ENCODE assay signal across 33 mouse cellular contexts in the genomic region with DNA sequence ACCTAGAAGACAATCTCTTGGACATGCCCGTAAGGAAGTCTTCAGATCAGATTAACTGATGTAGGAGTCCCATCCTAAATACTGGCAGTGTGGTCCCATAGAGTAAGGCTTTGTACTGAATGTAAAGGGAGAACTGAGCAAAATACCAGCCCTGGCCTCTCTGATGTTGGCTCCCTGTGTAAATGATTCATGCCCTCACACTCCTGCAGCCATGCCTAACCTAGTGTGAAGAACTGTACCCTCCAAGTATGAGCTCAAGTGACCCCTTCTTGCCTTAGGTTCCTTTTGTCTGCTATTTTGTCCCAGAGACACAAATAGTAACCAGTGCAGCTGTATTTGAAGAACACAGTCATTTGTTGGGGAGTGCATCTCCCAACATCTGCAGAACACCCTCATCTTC.
"Had no signal": no experiment of that assay in that cellular context is flagged by ENCODE, and none has a peak within 500 bp of the region (broad histone marks: within the 10 kb centered on the region; RNA-seq: fewer than 3 reads in every experiment).

No protein-coding gene starts in this region.

- H3K9ac ChIP-seq: heart, embryonic 12.5 days; heart, embryonic 13.5 days; heart, embryonic 15.5 days; hindbrain, embryonic 12.5 days; hindbrain, embryonic 13.5 days; hindbrain, embryonic 14.5 days; hindbrain, embryonic 15.5 days; intestine, embryonic 15.5 days had no signal

- DNase-seq: heart, adult 18-20 months; heart, adult 2 months; heart, postnatal 10 days; heart, postnatal 14 days; heart, postnatal 36 days; heart, postnatal 4 days; kidney, adult 2 months; kidney, adult 8-10 months; kidney, adult 9 months; kidney, postnatal 10 days; kidney, postnatal 25 days; kidney, postnatal 36 days; kidney, postnatal 4 days; layer of hippocampus, adult 9-11 months; layer of hippocampus, postnatal 36 days had no signal

- H3K4me1 ChIP-seq: heart, embryonic 10.5 days; heart, embryonic 12.5 days; heart, embryonic 13.5 days; heart, embryonic 15.5 days; hindbrain, embryonic 12.5 days; hindbrain, embryonic 13.5 days; hindbrain, embryonic 15.5 days; intestine, embryonic 15.5 days had no signal

- H3K27ac ChIP-seq: heart, adult 2 months; heart, embryonic 10.5 days; heart, embryonic 13.5 days; heart, embryonic 15.5 days; hindbrain, embryonic 10.5 days; hindbrain, embryonic 12.5 days; hindbrain, embryonic 13.5 days; hindbrain, embryonic 14.5 days; hindbrain, embryonic 15.5 days; hindbrain, postnatal 0 days; intestine, embryonic 15.5 days; layer of hippocampus, adult 2 months; left cerebral cortex, adult 2 months had no signal

- H3K27me3 ChIP-seq: heart, embryonic 12.5 days; heart, embryonic 13.5 days; heart, embryonic 15.5 days; hindbrain, embryonic 12.5 days; hindbrain, embryonic 13.5 days; hindbrain, embryonic 15.5 days; intestine, embryonic 15.5 days had no signal

- H3K4me2 ChIP-seq: heart, embryonic 11.5 days; heart, embryonic 12.5 days; heart, embryonic 13.5 days; heart, embryonic 15.5 days; hindbrain, embryonic 12.5 days; hindbrain, embryonic 13.5 days; hindbrain, embryonic 14.5 days; hindbrain, embryonic 15.5 days; intestine, embryonic 15.5 days had no signal

- H3K36me3 ChIP-seq: heart, embryonic 10.5 days; heart, embryonic 12.5 days; heart, embryonic 13.5 days; heart, embryonic 15.5 days; hindbrain, embryonic 10.5 days; hindbrain, embryonic 12.5 days; hindbrain, embryonic 13.5 days; hindbrain, embryonic 15.5 days; intestine, embryonic 15.5 days had no signal

- ATAC-seq: hindbrain, embryonic 16.5 days; hindbrain, postnatal 0 days; inflammation-experienced regulatory T-cells, adult 6 months; intestine, embryonic 15.5 days; intestine, embryonic 16.5 days; intestine, postnatal 0 days had no signal

- H3K4me3 ChIP-seq: heart, adult 2 months; heart, embryonic 10.5 days; heart, embryonic 12.5 days; heart, embryonic 13.5 days; heart, embryonic 15.5 days; hindbrain, embryonic 10.5 days; hindbrain, embryonic 12.5 days; hindbrain, embryonic 13.5 days; hindbrain, embryonic 15.5 days; intestine, embryonic 15.5 days; layer of hippocampus, adult 2 months; left cerebral cortex, adult 2 months had no signal

- H3K9me3 ChIP-seq: heart, embryonic 10.5 days; heart, embryonic 12.5 days; heart, embryonic 13.5 days; heart, embryonic 15.5 days; hindbrain, embryonic 12.5 days; hindbrain, embryonic 13.5 days; hindbrain, embryonic 15.5 days; intestine, embryonic 15.5 days had no signal
